Mouse (Mus musculus) gastrocnemius, postnatal 4 days (tissue): ENCODE results near the gene Vmn1r21. TPM values are rescaled to one million over a fixed set of nuclear protein-coding genes. Genes with fewer than 3 reads are reported as not detected.
A peak's percentile ranks its signal among the peaks of the same experiment; 100 is the strongest.
"Not testable (repeated sequence)": the region's sequence is repeated elsewhere in the genome, so short reads cannot be mapped to it uniquely, and the experiment has no call there.

Experiments used
- DNase-seq, 2 experiments: peaks; one replicate each; pipeline ENCODE4 v3.0.0; 2021 to 2022; ENCODE audit warnings: low spot score in 2 of 2, mixed read lengths in 2 of 2
- long read RNA-seq, 2 experiments: library from polyadenylated mRNA; stranded (forward); transcript quantifications; one replicate each; pipeline ENCODE4 v2.0.0; 2021
- total RNA-seq, 2 experiments: library from RNA; stranded (reverse); gene quantifications; 2 replicates each; pipeline ENCODE4 v1.2.3; 2021

Gene Vmn1r21
- total RNA-seq, result not detected
- long read RNA-seq, experiment 1, result 0 reads
- long read RNA-seq, experiment 2, result 0 reads

GRCm38 (mm10) chr6:57850286-57850685, at the start of gene Vmn1r21:
Gene Vmn1r21, minus strand, starts transcription at chr6:57850343.
- DNase-seq, result no peak

GRCm38 (mm10) chr6:57859043-57860042, 9.2 kb upstream of the Vmn1r21 start:
- no peak for DNase-seq

GRCm38 (mm10) chr6:57851177-57851576, 1.0 kb upstream of the Vmn1r21 start:
- not testable (repeated sequence) for DNase-seq

DNA sequence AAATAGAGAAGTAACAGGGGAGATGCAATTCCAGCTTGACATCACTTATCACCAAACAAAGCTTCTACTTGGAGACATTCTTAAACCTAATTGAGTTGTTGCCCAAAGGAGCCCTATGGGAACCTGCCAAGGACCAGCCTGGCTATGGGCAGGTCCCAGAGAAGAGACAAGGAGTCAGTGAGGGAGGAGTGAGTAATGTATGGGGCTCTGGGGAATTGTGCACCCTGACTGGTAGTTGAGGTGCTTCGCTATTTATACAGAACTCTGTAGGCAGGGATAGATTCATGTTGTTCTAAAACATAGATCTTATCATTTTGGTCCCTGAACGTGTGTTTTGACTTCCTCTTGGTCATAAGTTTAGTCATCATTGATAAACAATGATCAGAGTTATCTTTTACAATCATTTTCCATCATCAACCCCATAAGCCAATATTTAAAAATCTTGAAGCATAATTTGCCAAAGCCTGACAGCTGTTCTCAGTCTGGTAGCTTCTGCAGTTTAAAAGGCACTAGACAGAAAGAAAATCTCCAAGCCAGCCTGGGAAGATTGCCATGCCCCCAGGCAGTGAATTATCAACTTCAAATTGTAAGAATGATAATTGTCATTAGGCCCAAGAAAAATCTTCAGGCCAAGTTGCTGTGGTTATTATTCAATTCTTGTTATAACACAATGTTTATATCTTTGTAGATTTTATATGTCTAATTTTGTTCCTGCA, 10.3 kb downstream of the Vmn1r21 start:
- no peak for DNase-seq

GRCm38 (mm10) chr6:57825259-57825715, 24.9 kb downstream of the Vmn1r21 start:
- no peak for DNase-seq

GRCm38 (mm10) chr6:57824422-57825258, 25.5 kb downstream of the Vmn1r21 start, which contains the start of gene Vopp1:
Gene Vopp1, minus strand, starts transcription at chr6:57825159.
- DNase-seq, result peak; percentile 44 to 72

- no peak for DNase-seq
Measured at GRCm38 (mm10) chr6:57823461-57823860, 26.7 kb downstream of the Vmn1r21 start.

GRCm38 (mm10) chr6:57822648-57823410, 27.3 kb downstream of the Vmn1r21 start:
- no peak for DNase-seq

GRCm38 (mm10) chr6:57814436-57814940, 35.7 kb downstream of the Vmn1r21 start:
- no peak for DNase-seq

- DNase-seq, result no peak
Measured at GRCm38 (mm10) chr6:57811748-57812730, 38.1 kb downstream of the Vmn1r21 start.

GRCm38 (mm10) chr6:57805218-57806069, 44.7 kb downstream of the Vmn1r21 start:
- DNase-seq, result no peak

- no peak for DNase-seq
Measured at GRCm38 (mm10) chr6:57803130-57803529, 47.0 kb downstream of the Vmn1r21 start.

DNA sequence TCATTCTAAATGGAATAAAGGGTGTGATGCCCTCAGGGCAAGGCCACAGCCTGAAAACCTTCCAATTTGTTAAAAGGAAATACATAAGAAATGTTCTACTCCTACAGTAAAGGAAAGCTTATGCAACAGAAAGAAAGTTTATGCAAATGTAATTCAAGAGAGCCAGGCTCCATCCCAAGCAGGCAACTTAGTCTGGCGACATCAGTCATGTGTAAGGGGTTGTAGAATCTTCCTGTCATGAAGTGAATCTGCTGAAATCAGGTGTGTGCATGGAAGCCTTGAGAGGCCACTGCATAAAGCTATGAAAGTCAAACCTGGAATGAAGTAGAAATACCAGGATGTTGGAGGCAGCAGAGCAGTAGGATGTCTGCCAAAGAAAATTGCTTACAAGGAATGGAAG, 51.2 kb downstream of the Vmn1r21 start:
- no peak for DNase-seq

DNA sequence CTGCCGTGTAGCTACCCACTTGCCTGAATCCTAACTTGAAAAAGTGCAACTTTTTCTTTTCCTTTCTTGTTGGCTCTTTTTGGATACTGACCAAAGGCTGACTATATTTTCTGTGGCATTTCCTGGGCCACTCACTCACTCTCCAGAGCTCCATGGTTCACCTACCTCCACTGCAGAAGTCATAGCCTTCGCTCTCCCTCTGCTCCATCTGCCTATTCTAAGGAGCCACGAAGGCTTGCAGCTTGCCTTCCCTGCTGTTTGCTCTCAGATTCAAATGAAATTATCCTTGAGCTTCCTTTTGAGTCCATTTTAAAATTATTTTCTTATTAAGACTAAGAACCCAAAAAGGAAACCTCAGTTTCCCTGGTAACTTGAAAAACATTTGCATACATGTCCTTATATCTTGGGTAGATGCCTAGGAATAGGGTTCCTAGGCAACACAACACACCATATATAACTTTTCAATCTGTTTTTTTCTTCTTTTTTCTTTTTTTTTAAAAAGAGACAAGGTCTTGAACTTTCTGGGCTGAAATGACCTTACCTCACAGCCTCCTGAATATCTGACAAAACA, 53.2 kb downstream of the Vmn1r21 start:
- DNase-seq, result no peak

DNA sequence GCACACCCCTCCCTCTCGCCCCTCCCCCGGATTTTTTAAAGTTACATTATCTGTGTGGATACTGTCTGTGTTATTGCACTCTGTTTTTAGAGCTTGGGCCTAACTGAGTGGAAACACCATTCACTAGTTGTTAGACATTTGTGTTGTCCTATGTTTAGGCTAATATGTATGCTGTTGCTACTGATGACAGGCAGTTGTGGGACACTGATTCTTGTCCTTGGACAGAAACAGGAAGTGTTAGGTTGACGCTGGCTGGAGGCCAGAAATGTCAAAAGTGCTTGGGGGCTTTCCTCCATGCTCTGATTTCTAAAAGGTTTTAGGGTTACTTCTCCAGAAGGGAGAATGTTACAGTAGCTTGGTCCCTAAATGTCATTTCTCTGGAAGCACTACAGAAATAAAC, 54.3 kb downstream of the Vmn1r21 start:
- DNase-seq, result peak in 1 of 2 experiments; percentile 11
